Mouse (Mus musculus): Measurements from ENCODE around the gene Olfr661. TPM values are rescaled to one million over a fixed set of nuclear protein-coding genes. Genes with fewer than 3 reads are reported as not detected.

Olfr661 gene
- not detected in 2 replicates for polyA plus RNA-seq (2014; fragmentation: Nextera tagmentation; extraction: Ambion mirVana)

- WGBS, result 81% methylated on average over 2 of the region's 2 CpGs
- Histone ChIP-seq H3K27ac (ENCODE audit: low read depth, low read length) (no peak within 1 kb of the TSS), H3K4me2 (no peak within 1 kb of the TSS), H3K4me1 (replicated peaks; ENCODE audit: control insufficient read depth, insufficient read depth, low read length) (no peaks in the 10 kb centered on the region), H3K9me3 (ENCODE audit: control insufficient read depth, low read length) (no peaks in the 10 kb centered on the region), H3K4me3 (ENCODE audit: low read depth, low read length) (no peak within 1 kb of the TSS), H3K9ac (ENCODE audit: low read depth, low read length) (no peak within 1 kb of the TSS), H3K36me3 (ENCODE audit: control insufficient read depth, insufficient read depth, low read length) (no peaks in the 10 kb centered on the region), H3K27me3 (replicated peaks; ENCODE audit: control insufficient read depth, insufficient read depth, low read length) (no peaks in the 10 kb centered on the region)
- ATAC-seq (replicated peaks; ENCODE audit: low FRiP score), result no peak
- no peak for DNase-seq (ENCODE audit: low spot score)
These were observed at the start of gene Olfr661 for GRCm38 (mm10) chr7:104686201-104686600. Gene Olfr661, plus strand, starts transcription at chr7:104686501.

- peak; percentile 74 for ATAC-seq (replicated peaks; ENCODE audit: low FRiP score)
- Histone ChIP-seq H3K27ac (ENCODE audit: low read depth, low read length) (no peak within 1 kb of the TSS), H3K4me2 (peak within 1 kb of the TSS; percentile 54), H3K4me1 (replicated peaks; ENCODE audit: control insufficient read depth, insufficient read depth, low read length) (no peaks in the 10 kb centered on the region), H3K9ac (ENCODE audit: low read depth, low read length) (no peak within 1 kb of the TSS), H3K9me3 (ENCODE audit: control insufficient read depth, low read length) (no peaks in the 10 kb centered on the region), H3K36me3 (ENCODE audit: control insufficient read depth, insufficient read depth, low read length) (no peaks in the 10 kb centered on the region), H3K27me3 (replicated peaks; ENCODE audit: control insufficient read depth, insufficient read depth, low read length) (no peaks in the 10 kb centered on the region), H3K4me3 (ENCODE audit: low read depth, low read length) (no peak within 1 kb of the TSS)
- WGBS, result 20% methylated on average over 21 of the region's 22 CpGs
- peak; percentile 38 for DNase-seq (ENCODE audit: low spot score)
These were observed 39.3 kb upstream of the Olfr661 start, which contains the start of gene Olfr658 for GRCm38 (mm10) chr7:104646841-104647482. Gene Olfr658, minus strand, starts transcription at chr7:104647305.

GRCm38 (mm10) chr7:104666453-104666852, 19.8 kb upstream of the Olfr661 start, which contains the start of gene Olfr659:
Gene Olfr659, plus strand, starts transcription at chr7:104666753.
- H3K4me2 ChIP-seq, result no peak within 1 kb of the TSS
- DNase-seq (ENCODE audit: low spot score) (no peak), ATAC-seq (replicated peaks; ENCODE audit: low FRiP score) (no peak)
- H3K27ac ChIP-seq (ENCODE audit: low read depth, low read length), result no peak within 1 kb of the TSS
- H3K4me3 ChIP-seq (ENCODE audit: low read depth, low read length), result no peak within 1 kb of the TSS
- WGBS, result 80% methylated on average over 3 of the region's 3 CpGs
- H3K4me1 ChIP-seq (replicated peaks; ENCODE audit: control insufficient read depth, insufficient read depth, low read length), result no peaks in the 10 kb centered on the region
- H3K9ac ChIP-seq (ENCODE audit: low read depth, low read length), result no peak within 1 kb of the TSS
- no peaks in the 10 kb centered on the region for H3K27me3 ChIP-seq (replicated peaks; ENCODE audit: control insufficient read depth, insufficient read depth, low read length)
- no peaks in the 10 kb centered on the region for H3K9me3 ChIP-seq (ENCODE audit: control insufficient read depth, low read length)
- H3K36me3 ChIP-seq (ENCODE audit: control insufficient read depth, insufficient read depth, low read length), result no peaks in the 10 kb centered on the region

Other genes starting within 250 kb of the Olfr661 start
- 1.6 and 2.3 TPM in 2 replicates for gene Trim30a, start 221.3 kb upstream of the Olfr661 start, polyA plus RNA-seq (2014; fragmentation: Nextera tagmentation; extraction: Ambion mirVana)
- 0.70 TPM in 2 replicates for gene Trim30d, start 178.7 kb upstream of the Olfr661 start, polyA plus RNA-seq (2014; fragmentation: Nextera tagmentation; extraction: Ambion mirVana)
- not detected in 2 replicates for gene Olfr651, start 136.4 kb upstream of the Olfr661 start, polyA plus RNA-seq (2014; fragmentation: Nextera tagmentation; extraction: Ambion mirVana)
- gene Olfr652, start 125.6 kb upstream of the Olfr661 start, polyA plus RNA-seq (2014; fragmentation: Nextera tagmentation; extraction: Ambion mirVana), result not detected in 2 replicates
- gene Olfr653, start 109.2 kb upstream of the Olfr661 start, polyA plus RNA-seq (2014; fragmentation: Nextera tagmentation; extraction: Ambion mirVana), result not detected in 2 replicates
- gene Olfr654, start 99.5 kb upstream of the Olfr661 start, polyA plus RNA-seq (2014; fragmentation: Nextera tagmentation; extraction: Ambion mirVana), result not detected in 2 replicates
- gene Olfr655, start 84.7 kb upstream of the Olfr661 start, polyA plus RNA-seq (2014; fragmentation: Nextera tagmentation; extraction: Ambion mirVana), result not detected in 2 replicates
- gene Olfr656, start 72.5 kb upstream of the Olfr661 start, polyA plus RNA-seq (2014; fragmentation: Nextera tagmentation; extraction: Ambion mirVana), result not detected in 2 replicates
- gene Olfr657, start 61.7 kb upstream of the Olfr661 start, polyA plus RNA-seq (2014; fragmentation: Nextera tagmentation; extraction: Ambion mirVana), result not detected in 2 replicates
- not detected in 2 replicates for gene Olfr658, start 39.2 kb upstream of the Olfr661 start, polyA plus RNA-seq (2014; fragmentation: Nextera tagmentation; extraction: Ambion mirVana)
- not detected in 2 replicates for gene Olfr659, start 19.7 kb upstream of the Olfr661 start, polyA plus RNA-seq (2014; fragmentation: Nextera tagmentation; extraction: Ambion mirVana)
- gene Usp17le, start 91.0 kb downstream of the Olfr661 start, polyA plus RNA-seq (2014; fragmentation: Nextera tagmentation; extraction: Ambion mirVana), result not detected in 2 replicates
- gene Usp17lb, start 156.1 kb downstream of the Olfr661 start, polyA plus RNA-seq (2014; fragmentation: Nextera tagmentation; extraction: Ambion mirVana), result not detected in 2 replicates
- not detected in 2 replicates for gene Usp17la, start 170.5 kb downstream of the Olfr661 start, polyA plus RNA-seq (2014; fragmentation: Nextera tagmentation; extraction: Ambion mirVana)
- not detected in 2 replicates for gene Olfr665, start 191.5 kb downstream of the Olfr661 start, polyA plus RNA-seq (2014; fragmentation: Nextera tagmentation; extraction: Ambion mirVana)
- gene Olfr666, start 209.5 kb downstream of the Olfr661 start, polyA plus RNA-seq (2014; fragmentation: Nextera tagmentation; extraction: Ambion mirVana), result not detected in 2 replicates
- not detected in 2 replicates for gene Olfr667, start 235.0 kb downstream of the Olfr661 start, polyA plus RNA-seq (2014; fragmentation: Nextera tagmentation; extraction: Ambion mirVana)
- gene Olfr668, start 241.6 kb downstream of the Olfr661 start, polyA plus RNA-seq (2014; fragmentation: Nextera tagmentation; extraction: Ambion mirVana), result not detected in 2 replicates
- not detected in 2 replicates for gene Olfr669, start 247.7 kb downstream of the Olfr661 start, polyA plus RNA-seq (2014; fragmentation: Nextera tagmentation; extraction: Ambion mirVana)